Mouse (Mus musculus) hindbrain, embryonic 15.5 days (tissue): ENCODE results near the gene Hvcn1. TPM values are rescaled to one million over a fixed set of nuclear protein-coding genes. Genes with fewer than 3 reads are reported as not detected.
A peak's percentile ranks its signal among the peaks of the same experiment; 100 is the strongest.
"Not testable (repeated sequence)": the region's sequence is repeated elsewhere in the genome, so short reads cannot be mapped to it uniquely, and the experiment has no call there.

Experiments
- ATAC-seq: fragments of 200-750 bp; cut with Nextera tagmentation; 2 replicates; pipeline ENCODE4 v1.8.0; 2017; ENCODE audit warnings: low read depth, moderate number of reproducible peaks, moderate TSS enrichment; ENCODE audit not compliant: low FRiP score
- H3K27ac ChIP-seq: fragments of 300-500 bp; sonication (generic); replicated peaks from 2 replicates; pipeline ENCODE4 v1.5.1; 2015; ENCODE audit warnings: mild to moderate bottlenecking, inconsistent platforms
- H3K27me3 ChIP-seq: fragments of 300-500 bp; sonication (generic); 2 replicates; pipeline ENCODE4 v1.6.1; 2015; ENCODE audit warnings: control low read depth, inconsistent platforms
- H3K36me3 ChIP-seq: fragments of 300-500 bp; sonication (generic); 2 replicates; pipeline ENCODE4 v1.6.1; 2015; ENCODE audit warnings: control low read depth, inconsistent platforms
- H3K4me1 ChIP-seq: fragments of 300-500 bp; sonication (generic); replicated peaks from 2 replicates; pipeline ENCODE4 v1.6.1; 2015; ENCODE audit warnings: control low read depth, inconsistent platforms
- H3K4me2 ChIP-seq: fragments of 300-500 bp; sonication (generic); 2 replicates; pipeline ENCODE4 v1.6.1; 2015; ENCODE audit warnings: moderate library complexity, mild to moderate bottlenecking, inconsistent platforms
- H3K4me3 ChIP-seq: fragments of 300-500 bp; sonication (generic); 2 replicates; pipeline ENCODE4 v1.5.1; 2015; ENCODE audit warnings: mild to moderate bottlenecking, inconsistent platforms
- H3K9ac ChIP-seq: fragments of 300-500 bp; sonication (generic); 2 replicates; pipeline ENCODE4 v1.6.1; 2015; ENCODE audit warnings: inconsistent platforms
- H3K9me3 ChIP-seq: fragments of 300-500 bp; sonication (generic); 2 replicates; pipeline ENCODE4 v1.6.1; 2016; ENCODE audit warnings: control low read depth, inconsistent platforms
- WGBS: fragments of 180-500 bp; shearing (Covaris S2); methylation state at CpG from one replicate; pipeline ENCODE4 v1.1.7; 2015; 5-methylcytosine and 5-hydroxymethylcytosine counted together
- polyA plus RNA-seq: library from polyadenylated mRNA; unstranded; fragments of >200 nt; fragmentation: Nextera tagmentation; extraction: Ambion mirVana; gene quantifications from 2 replicates; pipeline ENCODE4 v1.2.1, GENCODE M21; 2015

The Hvcn1 gene
- polyA plus RNA-seq, 1 experiment from 2014 or later = 1.4 TPM

DNA sequence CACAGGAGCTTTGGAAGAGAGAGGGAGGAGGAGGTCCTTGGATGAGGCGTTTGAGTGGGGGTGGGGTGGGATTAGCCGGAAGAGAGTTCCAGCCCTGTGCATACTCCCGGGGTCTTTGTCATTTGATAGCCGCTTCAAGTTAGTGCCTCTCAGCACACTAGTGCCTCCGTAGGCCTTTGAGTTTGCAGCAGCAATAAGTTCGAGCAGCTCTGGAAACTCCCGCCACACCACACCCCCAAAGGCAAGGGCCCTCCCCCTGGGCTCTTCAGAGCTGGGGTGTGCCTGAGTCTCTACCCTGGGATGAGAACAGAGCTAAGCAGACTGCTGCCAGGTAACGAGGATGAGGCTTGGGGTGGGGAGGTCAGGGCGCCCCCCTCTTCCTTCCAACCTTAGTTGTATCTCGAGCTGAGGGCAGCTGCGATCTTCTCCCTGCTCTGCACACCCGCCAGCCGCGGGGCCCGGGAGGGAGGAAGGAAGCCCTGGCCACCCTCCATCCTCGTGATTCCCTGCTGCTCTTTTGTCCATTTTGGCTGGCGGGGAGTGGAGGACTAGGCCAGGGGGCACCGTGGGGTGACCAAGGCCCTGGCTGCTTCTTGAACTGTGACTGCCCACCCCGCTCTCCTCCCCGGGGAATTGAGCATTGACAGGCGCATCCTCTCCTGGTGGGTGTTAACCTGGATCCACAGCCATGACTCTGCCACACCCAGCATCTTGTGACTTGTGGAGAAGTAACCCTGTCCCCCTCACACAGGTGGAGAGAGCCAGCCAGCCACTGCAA lies 3.2 kb downstream of the Hvcn1 start:
- H3K27ac ChIP-seq = no peak overlapping the region
- peaks cover 9% of the 10 kb centered on the region; the same call in 1 of the 2 replicates for H3K4me1 ChIP-seq
- H3K4me2 ChIP-seq = peak overlapping the region; percentile 39
- H3K4me3 ChIP-seq = 0 out of 2 replicates have a peak overlapping the region, but pooled peaks have one; percentile 3
- H3K9ac ChIP-seq = no peak overlapping the region
- H3K9me3 ChIP-seq = no peaks in the 10 kb centered on the region
- 5% methylated on average over 21 of the region's 21 CpGs for WGBS
- no peak for ATAC-seq
- no peaks in the 10 kb centered on the region for H3K27me3 ChIP-seq
- H3K36me3 ChIP-seq = no peaks in the 10 kb centered on the region

- Histone ChIP-seq H3K9ac (no peak overlapping the region), H3K4me2 (no peak overlapping the region), H3K27me3 (no peaks in the 10 kb centered on the region), H3K9me3 (no peaks in the 10 kb centered on the region), H3K4me1 (peaks cover 9% of the 10 kb centered on the region; the same call in 1 of the 2 replicates), H3K27ac (no peak overlapping the region), H3K36me3 (no peaks in the 10 kb centered on the region), H3K4me3 (no peak overlapping the region)
- ATAC-seq = no peak
- 85% methylated on average over 8 of the region's 8 CpGs for WGBS
These were observed 4.3 kb downstream of the Hvcn1 start for GRCm38 (mm10) chr5:122210890-122211289.

DNA sequence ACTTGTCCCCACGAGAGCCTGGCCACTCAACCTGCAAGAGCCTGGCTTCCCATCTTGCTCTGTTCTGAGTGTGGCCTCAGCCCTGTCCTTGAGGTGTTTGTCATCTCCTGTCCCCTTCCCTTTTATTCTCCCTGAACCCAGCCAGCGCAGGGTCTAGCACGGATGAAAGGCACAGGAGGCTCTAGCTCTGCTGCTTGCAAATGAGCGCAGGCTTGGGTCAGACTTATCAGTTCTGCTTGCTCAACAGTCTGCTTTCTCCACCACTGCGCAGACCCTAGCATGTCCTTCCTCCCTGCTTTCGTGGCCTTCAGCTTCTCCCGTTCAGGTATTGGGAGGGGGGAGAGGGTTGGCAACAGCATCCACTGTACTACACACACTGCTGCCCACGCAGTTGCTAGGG lies 5.5 kb downstream of the Hvcn1 start:
- WGBS = 86% methylated on average over 8 of the region's 8 CpGs
- no peak for ATAC-seq
- H3K27ac ChIP-seq = no peak overlapping the region
- no peaks in the 10 kb centered on the region for H3K27me3 ChIP-seq
- no peak overlapping the region for H3K4me2 ChIP-seq
- no peak overlapping the region for H3K4me3 ChIP-seq
- H3K9ac ChIP-seq = no peak overlapping the region
- H3K9me3 ChIP-seq = no peaks in the 10 kb centered on the region
- peaks cover 9% of the 10 kb centered on the region; the same call in 1 of the 2 replicates for H3K4me1 ChIP-seq
- H3K36me3 ChIP-seq = no peaks in the 10 kb centered on the region

- H3K36me3 ChIP-seq, H3K4me2 ChIP-seq, H3K9ac ChIP-seq, H3K9me3 ChIP-seq, H3K27me3 ChIP-seq, H3K4me1 ChIP-seq, ATAC-seq, H3K4me3 ChIP-seq, H3K27ac ChIP-seq: not testable (repeated sequence)
- 93% methylated on average over 1 of the region's 1 CpGs for WGBS
These were observed 6.2 kb downstream of the Hvcn1 start for GRCm38 (mm10) chr5:122212820-122213219.

DNA sequence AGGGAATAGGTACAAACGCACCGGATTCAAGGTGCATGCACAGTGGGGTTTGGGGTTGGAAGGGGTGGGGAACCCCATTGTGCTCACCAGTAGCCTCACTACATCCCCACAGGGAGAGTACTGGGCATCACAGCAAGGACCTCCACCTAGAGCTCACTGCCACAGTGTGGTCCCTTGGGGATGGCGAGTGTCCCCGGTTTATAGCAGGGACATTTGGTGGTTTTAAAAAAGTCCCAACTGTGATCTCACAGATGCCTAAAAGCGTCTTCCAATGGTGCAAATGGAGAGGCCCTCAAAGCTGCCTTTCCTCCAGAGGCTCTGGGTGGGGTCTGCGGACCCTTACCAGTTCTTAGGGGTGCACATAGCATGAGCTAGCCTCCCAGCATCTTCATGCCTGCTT lies 7.3 kb downstream of the Hvcn1 start:
- H3K4me2 ChIP-seq = no peak overlapping the region
- no peaks in the 10 kb centered on the region for H3K9me3 ChIP-seq
- no peak for ATAC-seq
- 95% methylated on average over 6 of the region's 6 CpGs for WGBS
- H3K4me3 ChIP-seq = no peak overlapping the region
- H3K9ac ChIP-seq = no peak overlapping the region
- peaks cover 9% of the 10 kb centered on the region; the same call in 1 of the 2 replicates for H3K4me1 ChIP-seq
- no peaks in the 10 kb centered on the region for H3K36me3 ChIP-seq
- no peaks in the 10 kb centered on the region for H3K27me3 ChIP-seq
- no peak overlapping the region for H3K27ac ChIP-seq

DNA sequence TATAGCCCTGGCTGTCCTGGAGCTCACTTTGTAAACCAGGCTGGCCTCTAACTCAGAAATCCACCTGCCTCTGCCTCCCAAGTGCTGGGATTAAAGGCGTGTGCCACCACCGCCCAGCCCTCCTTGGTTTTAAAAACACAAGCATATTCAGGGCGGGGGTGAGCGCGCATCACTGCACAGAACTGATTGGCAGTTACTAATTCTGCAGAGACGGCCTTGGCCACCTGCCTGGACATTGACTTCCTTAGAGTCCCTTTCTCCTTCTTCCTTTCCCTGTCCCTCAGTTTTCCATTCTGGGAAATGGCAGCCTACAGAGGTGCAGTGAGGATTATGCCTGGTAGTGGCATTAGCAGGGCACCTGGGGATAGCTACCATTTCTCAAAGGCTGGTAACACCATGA lies 11.0 kb downstream of the Hvcn1 start:
- WGBS = 84% methylated on average over 6 of the region's 6 CpGs
- Histone ChIP-seq H3K4me2 (no peak overlapping the region), H3K27me3 (no peaks in the 10 kb centered on the region), H3K27ac (no peak overlapping the region), H3K36me3 (no peaks in the 10 kb centered on the region), H3K9me3 (no peaks in the 10 kb centered on the region), H3K4me1 (no peaks in the 10 kb centered on the region), H3K9ac (no peak overlapping the region), H3K4me3 (no peak overlapping the region)
- ATAC-seq = no peak

DNA sequence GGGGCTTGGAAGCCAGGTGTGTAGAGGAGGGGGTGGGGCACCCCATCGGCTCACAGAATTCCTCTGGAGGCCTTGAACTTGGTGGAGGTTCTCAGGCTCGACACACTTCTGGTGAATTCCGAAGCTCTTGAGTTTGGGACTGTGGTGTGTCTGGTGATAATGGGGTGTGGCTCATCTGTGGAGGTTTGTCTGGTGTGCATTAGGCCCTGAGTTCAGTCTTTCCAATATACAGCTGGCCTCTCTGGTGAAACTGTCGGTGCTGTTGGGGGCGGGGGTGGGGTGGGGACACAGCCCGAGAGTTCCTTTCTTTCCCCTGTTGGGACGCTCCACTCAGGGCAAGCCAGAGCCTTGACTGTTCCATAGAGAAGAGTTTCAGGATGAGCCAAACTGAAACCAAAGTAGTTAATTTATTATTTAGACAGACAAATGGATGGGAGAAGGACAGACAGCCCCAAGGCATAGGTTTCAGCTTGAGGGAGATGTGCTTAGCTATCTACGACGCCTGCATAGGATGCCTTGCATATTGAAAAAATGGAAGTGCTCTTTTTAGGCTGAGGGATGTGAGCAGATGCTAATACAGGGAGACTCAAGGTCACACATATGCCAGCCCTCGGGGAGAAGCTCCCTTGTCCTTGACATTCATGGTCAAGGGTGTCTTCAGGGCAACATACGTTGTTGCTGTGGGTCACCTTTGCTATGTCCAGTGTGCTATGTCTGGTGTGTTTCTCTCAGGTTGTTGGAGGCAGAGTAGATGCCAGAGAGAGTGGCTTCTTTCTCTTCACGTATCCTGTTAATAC lies 11.7 kb downstream of the Hvcn1 start:
- no peaks in the 10 kb centered on the region for H3K4me1 ChIP-seq
- H3K9me3 ChIP-seq = no peaks in the 10 kb centered on the region
- ATAC-seq = no peak
- no peaks in the 10 kb centered on the region for H3K36me3 ChIP-seq
- WGBS = 90% methylated on average over 12 of the region's 12 CpGs
- H3K9ac ChIP-seq = no peak overlapping the region
- no peak overlapping the region for H3K4me2 ChIP-seq
- no peak overlapping the region for H3K4me3 ChIP-seq
- no peaks in the 10 kb centered on the region for H3K27me3 ChIP-seq
- H3K27ac ChIP-seq = no peak overlapping the region

DNA sequence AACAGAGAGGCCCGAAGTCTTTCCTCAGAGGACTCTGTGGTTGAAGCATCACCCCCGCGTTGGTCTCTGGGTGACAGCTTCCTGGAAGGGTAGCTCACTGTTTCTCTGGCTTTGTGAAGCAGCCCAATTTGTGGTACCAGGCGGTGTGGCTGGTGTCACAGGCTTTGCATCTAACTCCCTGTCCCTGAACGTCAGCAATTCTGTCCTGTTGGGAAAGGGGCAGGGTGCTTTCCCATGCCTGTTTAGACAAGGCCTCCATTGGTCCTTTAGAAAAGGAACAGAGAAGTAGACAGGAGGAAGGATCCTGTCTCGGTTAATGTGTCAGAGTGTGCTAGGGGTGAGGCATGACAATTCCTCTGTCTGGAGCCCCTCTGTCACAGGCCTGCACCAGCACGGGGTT lies 12.3 kb downstream of the Hvcn1 start:
- Histone ChIP-seq H3K4me2 (no peak overlapping the region), H3K27ac (no peak overlapping the region), H3K4me3 (no peak overlapping the region), H3K4me1 (no peaks in the 10 kb centered on the region), H3K27me3 (no peaks in the 10 kb centered on the region), H3K9ac (no peak overlapping the region), H3K36me3 (no peaks in the 10 kb centered on the region), H3K9me3 (no peaks in the 10 kb centered on the region)
- 84% methylated on average over 7 of the region's 7 CpGs for WGBS
- ATAC-seq = no peak

DNA sequence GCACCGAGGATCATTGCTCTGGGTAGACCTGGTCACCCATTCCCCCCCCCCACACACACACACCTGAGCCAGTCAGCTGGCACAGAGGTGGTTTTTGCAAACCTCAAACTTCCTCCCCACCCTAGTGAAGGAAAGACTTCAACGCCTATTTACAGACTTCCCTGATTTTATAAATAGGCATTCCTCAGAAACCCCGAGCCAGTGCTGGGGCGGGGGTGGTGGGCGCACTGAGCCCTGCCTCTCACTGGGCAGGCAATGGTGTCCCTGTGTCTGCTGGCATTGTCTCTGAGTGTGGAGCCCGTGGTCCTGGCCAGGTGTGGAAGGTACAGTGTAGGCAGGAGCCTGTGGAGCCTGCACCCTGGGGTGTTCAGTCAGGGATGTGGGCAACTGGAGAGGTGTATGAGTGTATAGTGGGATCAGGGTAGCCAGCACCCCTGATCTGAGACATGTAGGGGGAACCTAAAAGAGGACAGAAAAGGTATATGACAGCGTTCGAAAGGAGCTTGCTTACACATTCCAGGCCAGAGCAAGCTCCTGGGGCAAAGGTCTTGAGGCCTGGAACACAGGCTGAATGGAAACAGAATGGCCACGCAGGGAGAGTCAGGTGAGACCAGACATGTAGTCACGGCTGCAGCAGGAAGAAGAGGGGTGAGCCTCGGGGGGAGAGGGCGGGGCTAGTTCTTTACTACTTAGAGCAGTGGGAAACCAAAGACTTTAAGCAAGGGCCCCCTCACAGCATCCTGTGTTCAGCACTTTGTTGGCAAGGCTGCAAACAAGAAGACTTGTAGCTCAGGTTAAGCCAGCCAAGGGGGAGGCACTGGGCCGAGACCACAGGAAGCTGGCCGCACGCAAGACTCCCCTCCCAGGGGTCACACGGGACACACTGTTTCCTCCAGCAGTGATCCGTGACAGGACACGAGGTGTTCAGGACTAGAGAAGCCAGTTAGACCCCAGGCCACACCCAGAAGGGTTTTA lies 13.3 kb downstream of the Hvcn1 start:
- Histone ChIP-seq H3K9me3 (no peaks in the 10 kb centered on the region), H3K27me3 (no peaks in the 10 kb centered on the region), H3K36me3 (no peaks in the 10 kb centered on the region), H3K4me2 (no peak overlapping the region), H3K27ac (no peak overlapping the region), H3K9ac (no peak overlapping the region), H3K4me1 (no peaks in the 10 kb centered on the region), H3K4me3 (no peak overlapping the region)
- no peak for ATAC-seq
- WGBS = 67% methylated on average over 18 of the region's 18 CpGs

DNA sequence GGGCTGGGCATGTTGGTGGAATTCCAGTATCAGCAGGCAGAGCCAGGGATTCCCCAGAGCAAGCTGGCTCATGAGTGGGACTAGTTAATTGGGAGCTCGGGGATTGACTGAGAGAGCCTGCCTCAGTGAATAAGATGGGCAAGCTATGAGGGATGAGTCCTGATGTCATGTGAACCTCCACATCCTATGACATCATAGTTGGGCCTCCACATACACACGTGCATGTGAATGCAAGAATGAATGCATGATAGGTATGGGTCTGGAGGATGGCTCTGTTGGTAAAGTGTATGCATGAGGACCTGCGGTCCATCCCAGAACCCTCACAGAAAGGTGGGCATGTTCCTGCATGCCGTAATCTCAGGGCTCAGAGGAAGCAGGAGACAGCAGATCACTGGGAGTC lies 14.5 kb downstream of the Hvcn1 start:
- Histone ChIP-seq H3K9ac (no peak overlapping the region), H3K36me3 (no peaks in the 10 kb centered on the region), H3K4me3 (no peak overlapping the region), H3K4me1 (no peaks in the 10 kb centered on the region), H3K4me2 (no peak overlapping the region), H3K27me3 (no peaks in the 10 kb centered on the region), H3K9me3 (no peaks in the 10 kb centered on the region), H3K27ac (no peak overlapping the region)
- ATAC-seq = no peak
- 90% methylated on average over 4 of the region's 4 CpGs for WGBS

GRCm38 (mm10) chr5:122224291-122224690 lies 17.7 kb downstream of the Hvcn1 start:
- Histone ChIP-seq H3K27ac (no peak overlapping the region), H3K36me3 (no peaks in the 10 kb centered on the region), H3K4me2 (no peak overlapping the region), H3K9me3 (no peaks in the 10 kb centered on the region), H3K9ac (no peak overlapping the region), H3K27me3 (no peaks in the 10 kb centered on the region), H3K4me3 (no peak overlapping the region), H3K4me1 (no peaks in the 10 kb centered on the region)
- no peak for ATAC-seq
- 95% methylated on average over 2 of the region's 2 CpGs for WGBS
